Mouse (Mus musculus) megakaryocyte, embryonic 14.5 days (primary cell): ENCODE data around the gene Klhl32.

ENCODE experiments used
- FLI1 ChIP-seq: IDR thresholded peaks from 2 replicates; pipeline ENCODE4 v1.6.1; 2012; ENCODE audit warnings: low read length, inconsistent platforms, mixed read lengths
- GATA1 ChIP-seq: IDR thresholded peaks from 3 replicates; pipeline ENCODE4 v1.6.1; 2012; ENCODE audit warnings: mixed read lengths, low read length, inconsistent platforms, borderline replicate concordance

- TF ChIP-seq GATA1 (no peak), FLI1 (no peak)
Observed at GRCm38 (mm10) chr4:24899146-24899545, 48.2 kb upstream of the Klhl32 start.
